Mouse (Mus musculus): ENCODE results near the gene Fez1.

Gene Fez1

DNA sequence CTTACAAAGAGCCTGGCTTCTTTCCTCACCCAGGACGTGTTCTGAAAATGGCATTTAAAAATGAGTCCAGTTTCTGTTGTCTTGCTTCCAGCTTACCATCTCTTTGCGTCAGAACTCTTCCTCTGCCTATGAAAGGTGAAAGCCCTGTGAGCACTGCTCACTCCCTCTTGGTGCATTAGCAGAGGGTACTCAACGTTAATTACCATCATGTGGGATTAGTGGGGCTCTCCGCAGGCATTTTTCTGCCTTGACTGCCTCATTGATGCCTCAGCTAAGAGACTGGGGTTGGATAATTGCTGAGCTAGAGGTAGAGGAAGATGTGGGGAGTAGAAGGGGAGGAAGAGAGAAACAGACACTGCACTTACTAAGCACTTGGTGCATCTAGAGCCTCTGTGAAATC is 24.7 kb downstream of the Fez1 start:
- DNase-seq, result no peak

DNA sequence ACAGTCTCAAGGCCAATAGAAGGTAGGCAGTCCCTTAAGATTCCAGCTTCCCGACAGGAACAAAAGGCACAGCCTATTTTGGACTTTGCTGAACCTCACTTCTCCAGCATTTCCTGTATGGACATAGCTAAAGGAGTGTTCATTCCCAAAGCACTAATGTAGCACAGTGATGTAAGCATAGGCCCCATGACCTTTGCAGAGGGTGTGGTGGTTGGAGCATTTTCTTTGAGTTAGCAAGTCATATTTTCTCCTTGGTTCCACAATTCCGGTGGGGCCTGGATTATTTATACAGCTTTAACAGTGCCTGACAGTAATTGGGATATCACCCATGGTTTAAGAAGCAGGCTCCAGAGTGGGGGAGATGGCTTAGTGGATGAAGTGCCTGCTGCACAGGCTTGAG is 27.0 kb downstream of the Fez1 start:
- no peak for DNase-seq

DNA sequence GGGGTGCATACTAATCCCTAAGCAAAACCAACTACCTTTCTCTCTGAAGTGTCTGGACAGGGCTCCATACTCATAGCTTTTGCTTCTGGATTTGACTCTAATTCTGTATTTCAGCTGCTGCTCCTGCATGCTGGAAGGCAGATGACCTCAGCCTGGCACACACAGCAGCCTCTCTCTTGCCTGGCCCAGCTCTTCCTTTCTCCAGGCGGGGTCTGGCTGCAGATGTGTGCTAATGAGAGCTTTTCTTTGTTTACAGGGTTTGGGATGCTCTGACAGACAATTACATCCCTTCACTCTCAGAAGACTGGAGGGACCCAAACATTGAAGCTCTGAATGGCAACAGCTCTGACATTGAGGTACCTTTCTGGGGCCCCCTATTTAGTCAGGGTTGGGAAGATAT is 28.4 kb downstream of the Fez1 start:
- DNase-seq, result no peak

DNA sequence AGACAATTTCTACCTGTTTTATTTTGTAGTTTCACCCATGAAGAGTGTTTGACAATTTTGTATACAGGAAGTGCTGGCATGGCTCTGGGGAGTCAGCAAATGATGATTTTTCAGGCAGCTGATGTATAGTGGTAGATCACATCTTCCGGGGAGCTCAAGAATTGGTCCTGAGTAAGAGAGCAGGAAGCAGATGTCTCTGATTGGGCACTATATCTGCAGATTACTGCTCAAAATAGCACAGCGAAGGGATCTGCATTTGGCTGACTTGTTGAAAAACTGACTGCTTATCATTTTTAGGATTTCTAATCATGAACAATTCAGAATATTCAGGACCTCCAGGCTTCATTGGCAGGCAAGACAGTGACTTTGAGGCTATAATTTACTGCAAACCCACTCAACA is 30.5 kb downstream of the Fez1 start:
- no peak for DNase-seq

- DNase-seq, result no peak
Observed at GRCm38 (mm10) chr9:36856351-36856750, 34.7 kb downstream of the Fez1 start.

DNA sequence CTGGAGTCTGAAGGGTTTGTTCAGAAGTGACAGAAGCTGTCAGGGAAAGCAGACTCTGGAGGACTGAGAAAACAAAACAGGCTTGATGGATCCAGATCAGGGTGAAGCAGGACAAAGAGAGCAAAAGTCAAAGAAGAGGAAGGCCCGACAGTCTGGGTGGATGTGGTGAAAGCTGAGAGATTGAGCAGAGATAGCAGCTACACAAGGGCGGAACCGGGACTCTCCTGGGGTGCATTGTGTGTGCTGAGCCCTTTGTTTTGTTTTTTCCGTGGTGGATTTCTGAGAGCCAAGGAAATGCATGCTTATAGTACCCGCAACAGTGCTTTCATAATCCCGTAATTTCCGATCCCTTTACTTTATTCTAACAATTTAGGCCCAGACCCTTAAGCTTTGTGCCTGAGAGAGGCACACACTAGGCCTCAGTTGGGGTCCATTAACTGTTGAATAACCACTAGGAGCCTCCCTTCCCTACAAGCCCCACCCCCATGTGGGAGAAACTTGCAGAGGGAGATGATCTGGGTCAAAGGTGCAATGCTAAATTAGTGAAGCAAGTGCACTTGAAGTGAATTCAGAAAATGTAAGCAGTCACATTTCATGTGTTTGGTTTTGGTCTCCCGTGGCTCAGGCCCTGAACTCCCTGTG is 35.9 kb downstream of the Fez1 start:
- no peak for DNase-seq

- DNase-seq, result no peak
Observed at GRCm38 (mm10) chr9:36858677-36859076, 37.0 kb downstream of the Fez1 start.

DNA sequence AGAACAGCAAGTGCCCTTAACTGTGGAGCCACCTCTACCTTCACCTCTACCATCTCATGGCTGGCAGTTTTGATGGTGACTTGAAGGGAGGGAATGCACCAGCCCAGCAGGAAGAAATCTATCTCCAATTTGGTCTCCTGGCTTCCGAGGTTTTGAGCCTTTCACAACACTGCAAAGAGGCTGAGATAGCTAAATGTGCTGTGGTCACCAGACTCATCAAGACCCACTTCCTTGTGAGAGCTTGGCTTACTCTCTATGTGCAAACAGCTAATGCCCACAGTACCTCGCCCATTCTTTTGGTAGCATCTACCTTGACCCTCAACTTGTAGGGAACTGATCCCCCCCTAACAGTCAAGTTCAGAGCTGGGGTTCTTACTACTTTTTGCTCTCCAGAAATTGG is 40.9 kb downstream of the Fez1 start:
- DNase-seq, result no peak

DNA sequence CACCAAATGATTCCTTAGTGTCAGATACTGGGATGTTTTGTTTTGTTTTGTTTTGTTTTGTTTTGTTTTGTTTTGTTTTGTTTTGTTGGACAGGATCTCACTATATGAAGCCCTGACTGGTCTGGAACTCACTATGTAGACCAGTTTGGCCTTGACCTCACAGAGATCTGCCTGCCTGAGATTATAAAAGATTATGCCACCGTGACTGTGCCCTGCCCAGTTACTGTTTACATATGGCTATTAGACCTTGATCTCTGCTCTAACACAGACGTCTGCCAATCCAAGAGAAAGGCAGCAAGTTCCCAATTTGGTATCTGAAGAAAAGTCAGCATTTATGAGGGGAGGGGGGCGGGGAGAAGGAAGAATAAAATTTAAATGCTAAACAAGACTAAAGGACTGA is 42.0 kb downstream of the Fez1 start:
- DNase-seq, result no peak

- no peak for DNase-seq
Observed at GRCm38 (mm10) chr9:36864862-36865813, 43.5 kb downstream of the Fez1 start.

GRCm38 (mm10) chr9:36868662-36869061 is 47.0 kb downstream of the Fez1 start:
- no peak for DNase-seq

DNA sequence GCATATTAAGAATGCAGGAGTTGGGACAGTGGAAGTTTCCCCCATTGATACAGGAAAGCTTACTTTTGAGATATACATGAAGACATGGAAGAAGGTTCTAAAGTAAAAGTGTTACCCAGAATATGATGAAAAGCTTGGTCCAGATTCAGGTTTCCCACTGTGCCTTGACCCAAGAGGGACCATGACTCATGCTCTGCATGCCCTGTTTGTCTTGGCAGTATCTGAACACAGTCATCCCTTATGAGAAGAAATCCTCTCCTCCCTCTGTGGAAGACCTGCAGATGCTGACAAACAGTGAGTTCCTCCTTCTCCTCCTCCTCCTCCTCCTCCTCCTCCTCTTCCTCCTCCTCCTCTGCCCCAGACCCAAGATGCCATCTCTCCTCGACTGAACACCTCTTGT is 48.6 kb downstream of the Fez1 start:
- no peak for DNase-seq

DNA sequence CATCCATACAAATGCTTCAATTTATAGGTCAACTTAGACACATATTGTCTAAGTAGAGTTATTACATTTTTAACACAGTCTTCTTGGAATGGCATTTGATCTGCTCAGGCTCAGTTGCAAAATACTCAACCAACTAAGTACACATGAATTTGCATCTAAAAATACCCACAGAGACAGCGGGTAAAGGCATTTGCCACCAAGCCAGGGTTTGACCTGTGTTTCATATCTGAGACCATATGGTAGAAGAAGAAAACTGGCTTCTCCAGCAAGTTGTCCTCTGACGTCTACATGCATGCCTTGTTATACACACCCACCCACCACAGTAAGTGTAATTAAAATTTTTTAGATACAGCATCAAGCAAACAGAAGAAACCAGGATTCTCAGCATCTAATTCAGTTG is 52.1 kb downstream of the Fez1 start:
- no peak for DNase-seq

GRCm38 (mm10) chr9:36876313-36876712 is 54.6 kb downstream of the Fez1 start:
- DNase-seq, result no peak

GRCm38 (mm10) chr9:36876787-36877186 is 55.1 kb downstream of the Fez1 start:
- no peak for DNase-seq

GRCm38 (mm10) chr9:36881615-36882014 is 60.0 kb downstream of the Fez1 start:
- DNase-seq, result no peak

GRCm38 (mm10) chr9:36882034-36882745 is 60.5 kb downstream of the Fez1 start:
- no peak for DNase-seq

GRCm38 (mm10) chr9:36883569-36883968 is 61.9 kb downstream of the Fez1 start:
- DNase-seq, result no peak

DNA sequence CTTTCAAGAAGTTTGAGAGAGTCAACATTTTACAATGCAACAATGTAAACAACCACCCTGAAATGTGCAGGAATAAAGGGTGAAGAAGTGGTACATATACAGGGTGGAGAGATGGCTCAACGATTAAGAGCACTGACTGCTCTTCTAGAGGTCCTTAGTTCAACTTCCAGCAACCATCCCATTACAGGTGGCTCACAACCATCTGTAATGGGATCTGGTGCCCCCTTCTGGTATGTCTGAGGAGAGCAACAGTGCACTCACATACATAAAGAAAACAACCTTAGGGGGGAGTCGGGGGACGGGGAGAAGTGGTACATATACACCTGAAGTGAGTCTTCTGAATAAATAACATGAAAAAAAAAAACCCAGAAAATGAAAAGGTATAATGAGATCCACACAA is 63.6 kb downstream of the Fez1 start:
- peak; percentile 9 for DNase-seq

GRCm38 (mm10) chr9:36890552-36890951 is 68.9 kb downstream of the Fez1 start:
- peak; percentile 19 for DNase-seq

DNA sequence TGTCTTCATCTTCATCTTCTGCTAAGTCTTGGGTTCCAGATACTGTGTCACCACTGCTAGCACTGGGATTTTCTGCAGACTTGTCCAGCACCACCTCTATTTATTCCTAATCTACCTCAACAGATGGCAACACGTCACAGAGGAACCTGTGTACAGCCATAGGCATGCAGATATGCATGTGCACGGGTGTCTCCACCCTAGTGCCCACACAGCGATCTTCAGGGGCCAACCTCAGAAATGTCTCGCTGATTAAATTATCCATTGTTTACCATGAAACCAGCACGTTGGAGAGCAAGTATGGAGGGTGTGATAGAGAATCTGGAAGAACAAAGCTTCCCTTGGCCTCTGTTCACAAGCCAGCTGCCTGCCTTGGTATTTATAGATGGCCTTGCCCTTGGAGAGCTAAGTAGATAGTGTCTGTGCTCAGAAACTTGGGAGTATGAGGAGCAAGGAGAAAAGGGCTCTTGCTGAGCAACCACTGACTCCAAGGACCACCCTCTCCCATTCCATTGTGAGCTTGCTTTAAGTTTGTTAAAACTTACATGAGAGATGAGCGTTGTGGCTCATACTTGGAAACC is 71.8 kb downstream of the Fez1 start:
- no peak for DNase-seq

- no peak for DNase-seq
Observed at GRCm38 (mm10) chr9:36894242-36894641, 72.6 kb downstream of the Fez1 start.

GRCm38 (mm10) chr9:36895009-36895693 is 73.5 kb downstream of the Fez1 start:
- DNase-seq, result peak; percentile 49
